Mouse (Mus musculus): ENCODE data around the gene As3mt.

DNA sequence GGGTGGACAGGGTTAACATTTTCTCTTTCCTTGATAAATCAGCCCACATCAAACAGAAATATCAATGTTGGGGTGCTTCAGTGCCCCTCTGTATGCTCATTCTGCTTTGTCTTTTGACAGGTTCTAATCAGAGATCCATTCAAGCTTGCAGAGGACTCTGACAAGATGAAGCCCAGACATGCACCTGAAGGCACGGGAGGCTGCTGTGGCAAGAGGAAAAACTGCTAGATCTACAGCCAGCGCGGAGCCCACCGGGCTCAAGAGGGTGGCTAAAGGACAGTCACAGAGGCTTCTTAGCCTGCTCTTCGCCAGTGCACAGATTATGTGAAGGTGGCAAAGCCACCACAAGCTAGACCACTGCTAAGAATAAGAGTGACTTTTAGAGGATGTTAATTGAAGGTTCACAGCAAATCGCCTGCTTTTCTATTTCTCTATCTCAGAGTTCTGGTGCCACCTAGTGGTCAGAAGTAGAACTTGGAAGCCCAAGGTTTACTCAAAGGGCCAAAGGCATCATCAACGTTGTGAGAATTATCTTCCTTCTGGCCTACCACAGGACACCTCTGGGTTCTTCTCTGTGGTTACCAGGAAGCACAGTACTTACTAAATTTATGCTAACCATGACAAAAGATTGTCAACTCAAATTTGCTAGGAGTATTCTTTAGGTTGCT, 33.2 kb downstream of the As3mt start:
- TF ChIP-seq CTCF (conservative IDR thresholded peaks at IDR 0.05; ENCODE audit: low read length) (peak; percentile 89), POU5F1 (IDR thresholded peaks at IDR 0.05; ENCODE audit: borderline replicate concordance, low read length) (no peak)
